Mouse (Mus musculus) thymus, adult 2 months (tissue): ENCODE measurements around the gene Runx2.

Source experiments
- CTCF ChIP-seq: fragments of 200-500 bp; IDR thresholded peaks from 2 replicates; pipeline ENCODE4 v1.5.1; 2012; ENCODE audit warnings: mild to moderate bottlenecking, control low read depth, low read length, moderate library complexity, borderline replicate concordance; ENCODE audit not compliant: control insufficient read depth, poor library complexity, insufficient read depth; ENCODE audit errors: extremely low read depth
- POLR2A ChIP-seq: fragments of 200-500 bp; IDR thresholded peaks from 2 replicates; pipeline ENCODE4 v1.6.1; 2012; ENCODE audit warnings: mild to moderate bottlenecking, low read length, control low read depth, moderate library complexity; ENCODE audit not compliant: control insufficient read depth, poor library complexity, insufficient read depth; ENCODE audit errors: extremely low read depth

- no peak for TF ChIP-seq CTCF
- no peak for TF ChIP-seq POLR2A
Measured at GRCm38 (mm10) chr17:44718591-44718990, 96.0 kb downstream of the Runx2 start.
